Mouse (Mus musculus) T-cell, adult 2 months (primary cell): ENCODE data around the gene Dazap2.

Experiments
- DNase-seq: peaks from one replicate; pipeline ENCODE4 v3.0.0; 2022; ENCODE audit warnings: low spot score

Dazap2 gene

DNA sequence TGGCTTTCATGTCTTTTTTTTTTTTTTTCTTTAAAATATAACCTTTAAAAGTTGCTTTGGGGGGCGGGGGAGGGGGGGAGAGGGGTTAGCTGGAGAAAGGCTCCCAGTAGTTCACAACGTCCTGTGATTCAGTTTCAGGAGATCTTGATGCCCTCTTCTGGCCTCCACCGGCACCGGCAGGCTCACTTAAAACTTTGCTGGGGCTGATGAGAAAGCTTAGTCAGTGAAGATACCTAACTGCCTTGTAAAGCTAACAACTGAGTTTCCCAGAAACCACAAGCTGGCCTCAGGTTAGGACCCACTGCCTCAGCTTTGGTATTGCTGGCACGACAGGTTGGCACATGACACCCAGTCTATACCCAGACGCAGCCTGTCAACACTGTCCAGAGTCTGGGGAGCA is 22.5 kb downstream of the Dazap2 start:
- DNase-seq = peak; percentile 63

DNA sequence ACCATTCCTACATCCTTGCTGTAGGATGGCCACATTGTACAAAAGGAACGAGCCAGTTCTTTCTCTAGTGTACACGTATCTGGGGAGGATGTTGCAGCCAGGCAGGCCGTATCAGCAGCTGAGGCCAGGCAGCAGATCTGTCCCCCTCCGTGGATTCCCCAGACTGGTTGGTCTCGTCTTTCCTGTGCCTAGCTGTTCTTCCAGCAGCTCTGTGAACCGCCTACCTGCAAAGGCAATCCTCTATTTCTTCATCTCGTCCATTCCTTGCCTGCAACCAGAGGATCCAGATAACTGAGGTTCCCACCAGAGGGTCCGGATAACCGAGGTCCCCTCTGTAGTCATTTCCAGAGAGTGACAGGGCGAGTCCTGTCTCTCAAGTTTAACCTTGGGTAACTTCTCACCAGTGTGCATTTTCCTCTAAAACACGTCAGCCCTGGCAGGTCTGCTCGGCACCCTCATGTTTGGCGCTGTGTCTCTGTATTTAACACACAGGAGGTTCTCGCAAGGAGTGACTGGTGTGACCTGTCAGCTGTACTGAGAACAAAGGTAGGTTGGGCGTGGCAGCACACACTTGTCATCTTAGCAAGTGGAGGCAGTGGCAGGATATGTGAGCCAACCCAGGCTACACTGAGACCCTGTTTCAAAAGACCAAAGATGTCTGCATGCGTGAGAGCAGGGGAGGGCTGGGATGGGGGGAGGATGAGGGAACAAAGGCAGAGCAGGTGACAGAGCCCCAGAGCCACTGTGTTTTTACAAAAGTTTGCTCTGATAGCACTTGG is 25.0 kb downstream of the Dazap2 start:
- DNase-seq = peak; percentile 70

DNA sequence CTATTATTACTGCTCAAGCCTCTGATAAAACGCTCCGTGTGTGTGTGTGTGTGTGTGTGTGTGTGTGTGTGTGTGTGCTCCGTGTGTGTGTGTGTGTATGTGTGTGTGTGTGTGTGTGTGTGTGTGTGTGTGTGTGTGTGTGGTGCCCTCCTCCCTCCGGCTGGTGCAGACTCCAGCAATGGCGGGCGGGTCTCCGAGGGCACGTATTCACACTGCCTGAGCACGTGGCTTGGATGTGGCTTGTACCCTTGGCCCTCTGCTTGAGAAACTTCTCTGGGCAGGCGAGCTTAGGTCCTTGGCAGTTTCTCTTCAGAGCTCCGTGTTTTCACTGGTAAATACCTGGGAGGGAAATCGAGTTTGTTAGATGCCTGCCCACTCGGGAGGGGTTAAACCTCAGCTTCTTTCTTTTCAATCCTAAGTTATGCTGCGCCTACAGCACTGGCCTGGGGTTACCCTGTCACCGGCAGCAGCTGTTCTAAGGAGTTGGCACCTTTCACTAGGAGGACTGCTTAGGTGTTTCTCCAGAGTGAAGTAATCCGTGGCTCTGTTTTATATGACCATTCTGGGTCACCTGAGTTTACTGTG is 26.2 kb downstream of the Dazap2 start:
- no peak for DNase-seq

DNA sequence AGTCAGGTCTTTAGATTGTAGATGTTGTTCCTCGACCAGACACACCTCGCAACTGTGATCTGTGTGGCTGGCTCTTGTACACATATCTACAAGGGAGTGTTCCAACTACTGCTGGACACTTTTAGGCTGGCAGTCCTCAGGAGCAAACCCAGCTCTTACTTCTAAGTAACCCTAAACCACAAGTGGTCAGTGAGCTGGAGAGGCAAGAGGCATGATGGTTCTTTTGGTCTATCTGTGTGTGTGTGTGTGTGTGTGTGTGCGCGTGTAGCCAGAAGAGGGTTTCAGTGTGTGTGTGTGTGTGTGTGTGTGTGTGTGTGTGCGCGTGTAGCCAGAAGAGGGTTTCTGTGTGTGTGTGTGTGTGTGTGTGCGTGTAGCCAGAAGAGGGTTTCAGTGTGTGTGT is 27.3 kb downstream of the Dazap2 start:
- DNase-seq = no peak

DNA sequence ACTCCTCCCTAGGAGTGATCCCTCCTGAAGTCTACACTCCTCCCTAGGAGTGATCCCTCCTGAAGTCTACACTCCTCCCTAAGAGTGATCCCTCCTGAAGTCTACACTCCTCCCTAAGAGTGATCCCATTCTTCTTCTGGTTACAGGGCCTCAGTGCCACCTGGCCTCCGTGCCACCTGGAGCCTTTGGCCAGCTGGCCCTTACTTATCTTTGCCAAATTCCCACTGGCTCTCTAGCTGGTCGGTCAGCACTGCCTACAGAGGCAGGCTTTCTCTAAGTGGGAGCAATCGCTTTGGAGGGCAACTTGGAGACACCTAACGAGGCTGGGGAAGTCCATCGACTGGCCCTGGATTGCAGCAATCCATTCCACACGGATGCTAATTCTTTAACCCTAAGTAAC is 31.0 kb downstream of the Dazap2 start:
- no peak for DNase-seq

DNA sequence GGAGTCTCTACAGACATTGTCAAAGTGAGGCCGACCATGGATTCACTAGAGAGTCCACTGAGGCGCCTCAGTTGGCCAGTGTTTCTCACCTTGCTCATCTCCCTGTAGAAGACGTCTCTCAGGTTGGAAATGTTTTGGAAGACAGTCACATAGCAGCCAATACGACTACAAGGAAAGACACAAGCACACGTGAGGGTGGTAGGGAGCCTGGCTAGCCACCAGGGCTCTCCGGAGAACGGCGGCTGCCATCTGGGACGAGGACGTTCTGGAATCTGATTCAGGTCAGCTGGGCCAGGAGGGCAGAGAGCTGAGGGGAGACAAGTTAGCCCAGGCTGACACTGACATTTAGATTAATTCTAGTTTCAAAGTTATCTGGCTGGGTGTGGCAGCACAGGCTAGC is 35.0 kb downstream of the Dazap2 start:
- DNase-seq = no peak

DNA sequence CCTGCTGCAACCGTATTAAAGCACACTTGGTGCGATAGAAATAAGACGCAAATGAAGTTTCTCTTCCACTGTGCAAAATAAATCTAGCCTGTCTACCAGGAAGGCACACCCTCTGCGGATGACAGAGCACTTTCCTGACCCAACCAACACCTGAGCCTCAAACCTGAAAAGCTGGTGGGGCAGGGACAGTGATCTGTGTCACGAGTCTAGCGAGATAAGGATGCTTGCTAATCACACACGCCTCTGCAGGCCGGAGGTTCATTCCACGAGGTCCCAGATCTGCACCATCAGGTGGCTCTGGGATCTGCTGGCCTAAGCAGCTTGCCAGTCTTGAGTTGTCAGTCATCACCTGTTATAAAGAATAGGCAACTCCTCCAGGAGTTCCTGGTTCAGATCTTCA is 36.5 kb downstream of the Dazap2 start:
- no peak for DNase-seq

DNA sequence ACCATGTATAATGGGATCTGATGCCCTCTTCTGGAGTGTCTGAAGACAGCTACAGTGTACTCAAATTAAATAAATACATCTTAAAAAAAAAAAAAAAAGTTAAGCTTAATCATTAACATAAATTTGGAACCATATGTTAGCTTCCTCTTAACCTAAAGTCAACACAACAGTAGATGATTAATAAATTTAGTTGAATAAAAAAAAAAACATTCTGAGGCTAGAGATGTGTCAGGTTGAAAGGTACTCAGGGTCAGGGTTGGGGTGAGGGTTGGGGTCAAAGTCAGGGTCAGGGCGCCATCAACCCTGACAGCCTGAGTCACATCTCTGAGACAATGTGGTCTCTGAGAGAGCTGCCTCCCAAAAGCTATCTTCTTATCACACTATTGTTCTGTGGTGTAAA is 39.1 kb downstream of the Dazap2 start:
- DNase-seq = no peak

DNA sequence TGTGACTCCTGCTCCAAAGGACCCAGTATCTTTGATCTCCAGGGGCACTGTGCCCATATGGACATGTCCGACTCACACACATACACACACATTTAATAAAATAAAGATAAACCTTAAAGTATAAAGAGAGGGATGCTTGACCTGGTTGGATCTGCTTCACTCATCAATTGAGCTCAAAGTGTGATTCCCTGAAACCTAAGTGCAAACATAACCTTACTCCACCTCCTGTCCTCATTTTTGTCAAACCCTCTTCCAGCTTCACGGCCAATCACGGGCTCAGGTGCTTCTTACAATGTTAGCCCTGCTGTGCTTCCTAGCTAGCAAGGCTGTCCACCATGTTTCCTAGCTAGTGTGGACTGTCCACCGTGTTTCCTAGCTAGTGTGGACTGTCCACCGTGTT is 40.1 kb downstream of the Dazap2 start:
- no peak for DNase-seq

DNA sequence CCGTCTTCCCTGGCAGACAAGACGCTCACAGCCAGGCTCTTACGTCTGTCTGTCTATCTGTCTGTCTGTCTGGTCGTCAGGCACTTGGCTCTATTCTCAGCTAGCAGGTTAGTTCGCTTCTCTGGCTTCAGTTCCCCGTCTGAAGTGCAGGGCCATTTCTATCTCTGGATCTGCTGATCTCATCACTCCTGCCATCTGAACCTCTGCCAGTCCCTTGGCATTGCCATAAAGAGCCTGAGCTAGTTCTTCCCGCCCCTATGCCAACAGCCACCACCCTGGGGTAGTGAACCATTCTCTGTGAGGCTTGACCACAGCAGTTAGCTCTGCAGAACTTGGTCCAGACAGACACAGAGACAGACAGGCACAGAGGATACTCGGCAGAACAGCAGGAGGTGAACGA is 45.2 kb downstream of the Dazap2 start:
- no peak for DNase-seq

DNA sequence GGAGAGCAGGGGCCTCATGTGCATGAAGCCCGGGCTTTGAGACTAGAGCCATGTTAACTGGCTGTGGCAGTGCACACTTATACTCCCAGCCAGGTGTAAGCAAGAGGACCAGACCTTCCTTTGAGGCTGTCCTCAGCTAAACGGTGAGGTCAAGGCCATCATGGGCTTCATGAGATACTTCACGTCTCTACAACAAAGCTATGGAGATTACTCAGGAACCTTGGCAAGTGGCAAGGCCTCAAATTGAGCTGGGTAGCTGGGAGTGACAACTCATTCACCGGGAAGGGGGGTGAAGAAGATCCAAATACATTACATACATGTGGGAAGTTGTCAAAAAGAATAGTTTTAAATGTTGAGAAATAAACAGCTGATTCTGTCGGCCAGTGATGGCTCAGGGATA is 45.7 kb downstream of the Dazap2 start:
- no peak for DNase-seq

DNA sequence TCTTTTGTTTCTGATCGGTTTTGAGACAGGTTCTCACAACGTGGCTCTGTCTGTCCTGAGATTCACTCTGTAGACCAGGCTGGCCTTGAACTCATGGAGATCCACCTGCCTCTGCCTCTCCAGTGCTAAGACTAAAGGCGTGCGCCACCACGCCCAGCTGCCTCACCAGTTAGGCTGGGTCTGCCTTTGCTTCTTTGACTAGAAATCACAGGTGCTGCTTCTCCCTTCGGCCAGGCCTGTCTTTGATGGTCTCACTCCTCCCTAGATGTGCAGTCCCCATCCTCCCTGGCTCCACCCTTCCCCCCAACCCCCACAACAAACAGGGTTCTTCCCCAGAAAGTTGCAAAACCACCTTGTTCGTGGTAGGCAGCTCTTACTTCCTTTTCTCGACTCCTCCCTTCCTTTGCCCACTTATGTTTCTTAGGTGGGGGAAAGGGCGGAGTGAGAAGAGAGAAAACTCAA is 49.7 kb downstream of the Dazap2 start:
- peak; percentile 87 for DNase-seq

DNA sequence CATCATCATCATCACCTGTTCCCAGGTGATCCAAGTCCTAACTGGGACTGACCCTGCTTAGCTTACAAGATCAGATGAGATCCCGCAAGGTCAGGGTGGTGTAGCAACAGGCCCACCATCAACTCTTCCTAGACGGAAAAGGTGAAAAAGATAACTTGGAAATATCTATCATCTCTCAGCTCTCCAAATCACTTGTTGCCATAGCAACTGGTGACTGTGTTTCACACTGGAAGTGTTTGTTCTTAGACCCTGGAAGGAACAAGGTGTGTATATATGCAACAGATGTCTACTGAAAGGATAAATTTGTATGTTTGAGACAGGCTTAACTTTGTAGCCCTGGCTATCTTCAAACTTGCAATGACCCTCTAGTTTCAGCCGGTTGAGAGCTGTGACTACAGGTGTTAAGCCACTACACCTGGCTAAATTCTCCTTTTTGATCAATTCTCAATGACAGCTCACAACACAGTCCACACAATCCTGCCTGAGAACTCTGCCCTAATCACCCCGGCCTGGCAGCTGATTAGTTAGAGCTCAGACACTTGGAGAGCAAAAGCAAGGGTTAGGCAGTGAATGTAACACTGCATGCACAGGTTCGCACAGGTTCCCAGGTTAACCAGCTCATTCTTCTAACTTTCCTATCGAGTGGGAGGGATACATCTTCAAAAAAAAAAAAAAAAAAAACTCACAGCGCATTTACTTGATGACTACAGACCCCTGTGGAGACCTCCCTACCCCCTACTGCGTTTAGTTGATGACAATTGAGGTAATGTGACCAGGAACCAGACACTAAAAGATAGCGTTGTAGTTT is 50.5 kb downstream of the Dazap2 start:
- peak; percentile 51 for DNase-seq

DNA sequence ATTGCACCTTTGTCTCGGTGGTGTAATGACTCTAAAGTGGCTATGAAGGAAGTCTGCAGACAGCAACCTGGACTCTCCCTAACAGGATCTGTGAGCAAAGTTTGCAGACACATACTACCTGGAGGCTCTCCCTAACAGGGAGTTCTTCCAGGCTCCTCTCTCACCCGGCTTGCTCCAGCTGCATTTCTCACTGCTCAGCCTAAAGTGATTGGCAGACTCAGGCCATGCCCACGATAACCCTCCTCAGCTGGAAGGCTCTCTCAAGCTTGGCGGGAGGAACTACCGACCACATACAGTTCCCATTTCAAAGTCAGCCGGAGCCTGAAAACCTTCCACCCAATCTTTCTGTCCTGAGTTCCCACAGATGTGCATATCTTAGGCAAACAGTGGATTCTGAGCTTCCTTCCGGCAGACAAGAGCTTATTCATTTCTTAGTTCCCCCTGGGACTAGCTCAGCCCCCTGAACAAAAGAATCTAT is 51.1 kb downstream of the Dazap2 start:
- peak; percentile 16 for DNase-seq

DNA sequence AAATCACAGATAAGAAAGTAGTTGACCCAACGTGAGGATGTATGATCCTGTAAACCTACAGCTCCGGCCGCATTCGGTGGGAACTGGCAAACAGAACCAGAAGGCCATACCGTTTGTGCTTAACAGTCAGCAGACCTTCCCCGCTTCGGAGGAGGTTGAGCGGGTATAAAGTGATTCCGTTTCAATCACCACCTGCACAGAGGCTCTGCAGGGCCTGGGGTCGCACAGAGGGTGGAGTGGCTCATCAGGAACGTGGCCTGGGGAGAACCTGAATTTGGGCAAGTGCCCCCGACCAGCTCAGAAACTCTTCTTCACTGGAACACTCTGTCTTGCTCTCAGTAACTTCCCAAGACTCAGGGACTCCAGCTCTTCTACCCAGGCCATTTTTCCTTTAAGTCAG is 51.7 kb downstream of the Dazap2 start:
- DNase-seq = no peak

DNA sequence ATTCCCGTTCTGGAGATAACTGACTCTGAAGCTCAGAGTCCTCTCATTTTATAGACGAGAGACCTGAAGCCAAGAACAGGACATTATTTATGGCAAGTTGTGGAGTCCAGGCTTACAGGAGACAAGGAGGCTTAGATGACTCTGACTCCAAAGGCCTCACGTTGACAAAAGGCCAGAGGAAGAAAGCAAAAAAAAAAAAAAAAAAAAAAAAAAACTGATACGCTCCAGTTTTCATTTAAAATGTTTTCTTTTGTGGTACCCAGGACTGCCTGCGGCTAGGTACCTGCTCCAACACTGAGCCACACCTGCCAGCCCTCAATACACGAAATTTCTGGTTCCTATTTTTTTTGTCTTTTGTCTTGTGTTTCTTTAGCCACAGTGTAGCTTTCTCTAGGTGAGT is 52.3 kb downstream of the Dazap2 start:
- DNase-seq = no peak

DNA sequence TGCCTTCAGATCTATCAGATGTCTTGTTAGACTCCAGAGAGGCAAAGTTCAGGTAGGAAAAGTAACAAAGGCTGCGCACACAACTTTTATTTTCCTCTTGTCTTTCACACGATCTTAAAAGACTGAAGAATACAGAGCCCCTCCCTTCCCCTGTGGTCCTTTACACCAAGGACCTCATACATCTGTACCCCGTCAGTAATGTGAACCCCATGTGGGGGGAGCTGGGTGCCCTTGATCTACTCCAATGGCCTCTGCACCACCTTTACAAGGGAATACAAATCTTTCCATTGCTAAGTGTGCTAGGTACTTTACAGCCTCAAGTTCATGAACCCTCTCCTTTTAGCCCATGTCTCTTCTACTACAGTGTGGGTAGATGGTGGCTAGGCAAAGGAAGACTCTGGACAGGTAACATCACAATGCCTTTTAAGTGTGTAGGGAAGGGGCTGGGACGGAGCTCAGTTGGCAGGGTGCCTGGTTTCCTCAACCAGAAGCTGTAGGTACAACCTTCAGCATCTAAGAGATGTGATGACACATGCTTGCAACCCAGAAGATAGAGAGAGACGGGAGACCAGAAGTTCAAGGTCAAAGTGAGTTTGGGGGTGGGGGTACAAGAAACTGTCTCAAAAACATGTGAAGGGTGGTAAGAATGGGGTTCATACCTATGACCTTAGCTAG is 52.9 kb downstream of the Dazap2 start:
- DNase-seq = peak; percentile 84

DNA sequence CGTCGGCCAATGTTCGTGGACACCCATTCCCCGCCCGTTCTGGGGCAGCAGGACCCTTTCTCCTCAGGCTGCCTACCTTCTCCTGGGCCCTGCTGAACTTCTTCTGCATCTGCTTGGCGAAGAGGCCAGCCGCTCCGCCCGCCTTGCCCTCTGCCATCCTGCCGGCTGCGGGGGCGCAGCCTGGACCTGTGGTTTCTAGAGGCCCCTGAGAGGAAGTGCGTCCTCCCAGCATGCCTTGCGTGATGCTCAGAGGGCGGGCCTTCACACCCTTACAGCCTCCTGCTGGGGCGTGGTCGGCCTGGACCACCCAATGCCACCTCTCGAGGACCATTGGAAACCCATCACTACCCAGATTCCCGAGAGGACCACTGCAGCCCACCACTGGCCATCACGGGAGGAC is 54.2 kb downstream of the Dazap2 start, which contains the start of gene Bin2:
Gene Bin2 (minus strand): TSS at position 217 of the 400 bp plus-strand sequence.
- DNase-seq = peak; percentile 85

DNA sequence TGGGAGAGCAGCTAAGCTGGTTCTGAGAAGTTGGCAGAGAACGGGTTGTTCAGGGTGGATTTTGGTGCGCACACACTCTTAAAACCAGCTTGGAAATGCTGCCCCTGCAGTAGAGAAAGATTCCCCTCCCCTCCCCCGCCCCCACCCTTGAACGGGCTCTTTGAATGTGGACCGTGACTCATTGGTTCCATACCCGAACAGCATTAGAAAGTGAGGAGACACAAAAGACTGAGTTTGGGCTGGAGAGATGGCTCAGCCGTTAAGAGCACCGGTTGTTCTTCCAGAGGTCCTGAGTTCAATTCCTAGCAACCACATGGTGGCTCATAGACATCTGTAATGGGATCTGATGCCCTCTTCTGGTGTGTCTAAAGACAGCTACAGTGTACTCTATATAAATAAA is 54.9 kb downstream of the Dazap2 start:
- peak; percentile 13 for DNase-seq
